Mouse (Mus musculus) G1E (cell line): ENCODE measurements around the gene Gpn3. TPM values are rescaled to one million over a fixed set of nuclear protein-coding genes. Genes with fewer than 3 reads are reported as not detected.

Experiments
- ATAC-seq: 2 replicates; pipeline ENCODE4 v1.8.0; 2016; ENCODE audit warnings: mild to moderate bottlenecking; ENCODE audit not compliant: insufficient number of reproducible peaks, poor library complexity, low FRiP score, severe bottlenecking; ENCODE audit errors: extremely low read depth
- DNase-seq: peaks from one replicate; pipeline ENCODE4 v3.0.0; 2012; ENCODE audit warnings: low spot score
- H3K27me3 ChIP-seq: 2 replicates; pipeline ENCODE4 v1.6.1; 2012; ENCODE audit warnings: mild to moderate bottlenecking, low read length, inconsistent platforms; ENCODE audit not compliant: insufficient read depth
- H3K36me3 ChIP-seq: replicated peaks from 2 replicates; pipeline ENCODE3; 2012; ENCODE audit warnings: mild to moderate bottlenecking, inconsistent platforms
- H3K4me1 ChIP-seq: 2 replicates; pipeline ENCODE4 v1.6.1; 2012; ENCODE audit warnings: low read depth, low read length, inconsistent platforms, mixed read lengths; ENCODE audit not compliant: insufficient read depth
- H3K4me3 ChIP-seq: 2 replicates; pipeline ENCODE4 v1.5.1; 2012; ENCODE audit warnings: low read depth, mild to moderate bottlenecking, inconsistent platforms, low read length, moderate library complexity, mixed read lengths
- H3K9me3 ChIP-seq: replicated peaks from 2 replicates; pipeline ENCODE4 v1.6.1; 2012; ENCODE audit warnings: inconsistent platforms
- CTCF ChIP-seq: IDR thresholded peaks from 2 replicates; pipeline ENCODE4 v1.5.1; 2012; ENCODE audit warnings: low read depth, low read length, inconsistent platforms, mixed read lengths
- GATA1 ChIP-seq: IDR thresholded peaks from 2 replicates; pipeline ENCODE4 v1.6.1; 2012; ENCODE audit warnings: borderline replicate concordance, low read length, inconsistent platforms, mixed read lengths
- GATA2 ChIP-seq: IDR thresholded peaks from 2 replicates; pipeline ENCODE4 v1.6.1; 2012; ENCODE audit warnings: low read depth, low read length, inconsistent platforms, borderline replicate concordance
- POLR2AphosphoS5 ChIP-seq: IDR thresholded peaks from 2 replicates; pipeline ENCODE4 v1.6.1; 2012; ENCODE audit warnings: low read depth, low read length, inconsistent platforms; ENCODE audit not compliant: insufficient replicate concordance
- TAL1 ChIP-seq: conservative IDR thresholded peaks from 2 replicates; pipeline ENCODE4 v1.6.1; 2012; ENCODE audit warnings: low read depth, low read length, inconsistent platforms, mixed read lengths
- polyA plus RNA-seq: library from polyadenylated mRNA; stranded (reverse); fragments of >175 nt; gene quantifications from 2 replicates; pipeline ENCODE4 v1.2.3, GENCODE M21; 2012
- total RNA-seq, 2 experiments: library from RNA; stranded (forward) in 1 of 2; stranded (reverse) in 1 of 2; fragments of 200-1000 nt in 1 of 2; fragments of >200 nt in 1 of 2; fragmentation: Nextera tagmentation in 1 of 2; gene quantifications; 2 replicates each; pipeline ENCODE4 v1.2.3; 2014 to 2017

Gpn3 gene
- total and polyA plus RNA-seq, 3 experiments: 48.8 to 59.0 (median 52.6) TPM

DNA sequence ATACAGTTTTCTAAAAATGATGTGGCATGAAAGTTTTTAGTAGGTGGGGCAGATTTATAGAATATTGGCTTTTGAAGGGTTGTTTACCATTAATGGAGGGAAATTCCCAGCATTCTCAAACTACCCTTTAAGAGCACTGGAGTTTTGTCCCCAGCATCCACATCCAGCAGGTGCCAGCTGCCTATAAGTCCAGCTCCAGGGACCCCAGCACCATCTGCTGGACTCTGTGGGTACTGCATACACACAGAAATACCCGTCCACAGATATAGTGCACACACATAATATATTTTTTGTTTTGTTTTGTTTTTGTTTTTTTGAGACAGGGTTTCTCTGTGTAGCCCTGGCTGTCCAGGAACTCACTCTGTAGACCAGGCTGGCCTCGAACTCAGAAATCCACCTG is 22.2 kb downstream of the Gpn3 start:
- no peak overlapping the region for H3K4me3 ChIP-seq
- no peak; the same call in 1 of the 2 replicates for ATAC-seq
- H3K9me3 ChIP-seq: no peaks in the 10 kb centered on the region
- DNase-seq: no peak
- no peaks in the 10 kb centered on the region for H3K27me3 ChIP-seq
- no peak for TF ChIP-seq GATA2
- TF ChIP-seq POLR2AphosphoS5: no peak
- peak; percentile 69 for TF ChIP-seq CTCF
- H3K4me1 ChIP-seq: peaks cover 26% of the 10 kb centered on the region
- H3K36me3 ChIP-seq: peaks cover 67% of the 10 kb centered on the region

DNA sequence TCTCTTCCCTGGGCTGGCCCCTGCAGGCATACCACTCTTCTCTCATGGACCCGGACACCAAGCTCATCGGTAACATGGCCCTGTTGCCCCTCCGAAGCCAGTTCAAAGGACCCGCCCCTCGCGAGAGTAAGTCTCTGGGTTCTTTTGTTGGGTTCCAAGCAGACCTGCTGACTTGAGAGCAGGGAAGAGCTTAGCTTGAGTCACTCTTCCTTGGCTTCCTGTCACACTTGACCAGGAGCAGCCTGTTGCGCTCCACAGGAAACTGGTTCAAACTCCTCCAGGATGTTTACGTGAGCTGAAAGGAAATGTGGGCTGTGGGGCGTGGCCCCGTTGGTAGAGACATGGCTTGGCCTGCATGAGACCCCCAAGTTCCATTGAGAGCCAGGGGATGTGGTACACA is 25.1 kb downstream of the Gpn3 start:
- ATAC-seq: no peak
- DNase-seq: no peak
- Histone ChIP-seq H3K4me3 (no peak overlapping the region), H3K4me1 (peaks cover 34% of the 10 kb centered on the region), H3K36me3 (peaks cover 80% of the 10 kb centered on the region), H3K27me3 (no peaks in the 10 kb centered on the region), H3K9me3 (no peaks in the 10 kb centered on the region)
- no peak for TF ChIP-seq GATA2
- TF ChIP-seq TAL1: no peak
- TF ChIP-seq GATA1: no peak
- no peak for TF ChIP-seq CTCF
- no peak for TF ChIP-seq POLR2AphosphoS5

DNA sequence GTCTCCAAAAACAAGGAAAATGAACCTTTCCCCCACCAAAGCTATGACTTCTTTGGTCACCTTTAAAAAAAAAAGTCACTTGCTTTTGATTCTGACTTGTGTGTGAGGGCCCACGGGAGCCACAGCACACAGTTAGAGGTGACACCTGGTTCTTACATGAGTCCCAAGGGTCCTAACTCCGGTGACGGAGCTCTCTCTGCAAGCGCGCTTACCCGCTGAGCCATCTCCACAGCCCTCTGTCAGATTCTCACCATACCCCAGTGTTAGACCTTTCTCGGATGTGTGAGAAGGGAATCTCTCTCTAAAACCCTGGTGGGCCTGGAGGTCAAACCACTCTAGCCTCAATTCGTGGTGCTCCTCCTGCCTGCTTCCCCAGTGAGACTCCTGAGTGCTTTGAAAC is 25.8 kb downstream of the Gpn3 start:
- H3K9me3 ChIP-seq: no peaks in the 10 kb centered on the region
- H3K27me3 ChIP-seq: no peaks in the 10 kb centered on the region
- peaks cover 87% of the 10 kb centered on the region for H3K36me3 ChIP-seq
- DNase-seq (no peak), ATAC-seq (no peak)
- peaks cover 30% of the 10 kb centered on the region for H3K4me1 ChIP-seq
- TF ChIP-seq TAL1 (no peak), GATA2 (no peak), CTCF (no peak), POLR2AphosphoS5 (no peak), GATA1 (no peak)
- no peak overlapping the region for H3K4me3 ChIP-seq

DNA sequence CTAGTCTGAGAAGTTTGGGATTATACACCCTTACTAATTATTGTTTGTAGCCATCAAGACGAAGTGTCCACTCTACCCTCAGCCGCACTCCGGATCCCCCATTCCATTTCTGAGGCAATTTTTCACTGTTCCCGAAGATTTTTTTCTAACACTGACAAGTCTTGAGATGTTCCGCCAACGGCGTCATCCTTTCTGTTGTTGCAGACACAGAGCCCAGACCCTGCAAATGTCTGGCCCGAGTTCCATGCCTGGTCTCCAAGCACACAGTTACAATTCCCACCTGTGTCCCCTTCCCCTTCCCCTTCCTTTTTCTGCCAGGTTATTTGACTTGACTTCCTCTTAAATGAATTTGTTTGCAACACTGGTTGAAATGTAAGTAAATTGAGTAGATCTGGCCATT is 28.2 kb downstream of the Gpn3 start:
- H3K27me3 ChIP-seq: no peaks in the 10 kb centered on the region
- peaks cover 16% of the 10 kb centered on the region for H3K4me1 ChIP-seq
- peaks cover 96% of the 10 kb centered on the region for H3K36me3 ChIP-seq
- DNase-seq (no peak), ATAC-seq (no peak)
- no peak for TF ChIP-seq POLR2AphosphoS5
- TF ChIP-seq GATA2: no peak
- no peak for TF ChIP-seq GATA1
- H3K4me3 ChIP-seq: no peak overlapping the region
- H3K9me3 ChIP-seq: no peaks in the 10 kb centered on the region

DNA sequence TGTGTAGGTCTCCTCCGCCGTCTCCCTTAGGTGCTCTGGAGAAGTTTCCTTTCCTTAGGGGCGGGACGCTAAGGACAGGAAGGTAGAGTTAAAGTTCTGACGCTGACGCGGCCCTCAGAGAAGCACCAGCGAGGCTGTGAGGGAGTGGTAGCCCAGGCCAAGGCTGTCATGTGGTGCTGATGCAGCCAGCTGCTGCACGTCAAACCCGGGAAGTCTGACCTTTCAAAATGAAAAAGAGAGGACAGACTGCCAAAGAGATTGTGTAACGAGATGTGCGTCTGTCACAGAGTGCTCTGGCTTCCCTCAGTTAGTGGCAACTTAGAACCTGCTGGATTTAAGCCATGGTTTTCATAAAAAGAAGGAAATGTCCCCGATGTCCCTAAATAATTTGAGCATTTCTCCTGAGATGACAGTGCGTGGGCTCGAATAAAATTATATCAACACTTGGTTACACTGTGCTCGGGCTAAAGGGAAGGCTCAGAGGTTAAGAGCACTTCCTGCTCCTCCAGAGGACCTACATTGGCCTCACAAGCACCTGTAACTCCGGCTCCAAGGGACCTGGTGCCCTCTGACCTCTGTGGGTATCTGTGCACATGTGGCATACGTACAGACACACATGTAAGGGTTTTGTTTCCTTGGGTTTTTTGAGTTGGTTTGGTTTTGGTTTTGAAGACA is 29.1 kb downstream of the Gpn3 start:
- DNase-seq: no peak
- H3K36me3 ChIP-seq: peaks cover 97% of the 10 kb centered on the region
- no peak for ATAC-seq
- TF ChIP-seq GATA2: no peak
- no peak for TF ChIP-seq POLR2AphosphoS5
- TF ChIP-seq CTCF: no peak
- no peaks in the 10 kb centered on the region for H3K27me3 ChIP-seq
- H3K9me3 ChIP-seq: no peaks in the 10 kb centered on the region
- H3K4me1 ChIP-seq: peaks cover 11% of the 10 kb centered on the region
- no peak overlapping the region for H3K4me3 ChIP-seq

DNA sequence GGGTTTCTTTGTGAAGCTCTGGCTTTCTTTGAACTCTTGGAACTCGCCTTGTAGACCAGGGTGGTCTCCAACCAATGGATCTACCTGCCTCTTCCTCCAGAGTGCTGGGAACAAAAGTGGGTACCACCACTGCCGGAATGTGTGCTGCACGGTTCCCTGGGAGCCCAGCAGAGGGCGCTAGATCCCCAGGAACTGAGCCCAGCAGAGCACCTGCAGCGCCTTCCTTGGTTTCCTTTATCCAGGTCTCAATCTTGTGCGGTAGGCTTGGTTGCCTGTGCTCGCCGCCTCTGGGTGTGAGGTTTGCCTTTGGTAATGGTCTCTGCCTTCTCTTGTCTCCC is 29.6 kb downstream of the Gpn3 start:
- peak; percentile 40 for DNase-seq
- ATAC-seq: no peak
- H3K4me1 ChIP-seq: peaks cover 11% of the 10 kb centered on the region

DNA sequence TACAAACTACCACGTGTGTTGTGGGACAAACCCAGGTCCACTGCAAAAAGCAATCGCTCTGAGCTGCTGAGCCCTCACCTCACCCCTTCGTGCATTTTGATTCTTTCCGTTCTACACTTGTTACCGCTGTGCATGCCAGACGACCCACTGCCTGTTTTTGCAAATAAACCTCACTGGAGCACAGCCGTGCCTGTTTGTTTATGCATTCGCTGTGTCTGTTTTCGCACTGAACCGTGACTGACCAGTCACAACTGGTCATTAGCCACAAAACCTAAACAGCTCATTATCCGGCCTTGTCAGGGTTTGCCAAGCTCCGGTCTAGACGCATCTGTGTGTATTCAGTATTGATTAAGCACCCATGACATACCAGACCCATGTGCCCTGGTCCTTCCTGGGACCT is 30.5 kb downstream of the Gpn3 start:
- TF ChIP-seq GATA1 (no peak), POLR2AphosphoS5 (no peak), GATA2 (no peak), CTCF (no peak), TAL1 (no peak)
- H3K27me3 ChIP-seq: no peaks in the 10 kb centered on the region
- H3K36me3 ChIP-seq: peaks cover 99% of the 10 kb centered on the region
- no peak overlapping the region for H3K4me3 ChIP-seq
- DNase-seq (no peak), ATAC-seq (no peak)
- no peaks in the 10 kb centered on the region for H3K9me3 ChIP-seq
- H3K4me1 ChIP-seq: peaks cover 11% of the 10 kb centered on the region

More for the DNA sequence above, 29.6 kb downstream of the Gpn3 start:
- H3K36me3 ChIP-seq: peaks cover 99% of the 10 kb centered on the region
- TF ChIP-seq GATA1 (no peak), TAL1 (no peak), CTCF (peak; percentile 97), POLR2AphosphoS5 (no peak), GATA2 (no peak)
- H3K9me3 ChIP-seq: no peaks in the 10 kb centered on the region
- H3K27me3 ChIP-seq: no peaks in the 10 kb centered on the region
- H3K4me3 ChIP-seq: no peak overlapping the region
